Mouse (Mus musculus) ES-E14 (cell line): Measurements from ENCODE around the gene Phka1. TPM values are rescaled to one million over a fixed set of nuclear protein-coding genes. Genes with fewer than 3 reads are reported as not detected.
A peak's percentile ranks its signal among the peaks of the same experiment; 100 is the strongest.

Experiments used
- DNase-seq: peaks from one replicate; pipeline ENCODE4 v3.0.0-alpha.2; 2013; ENCODE audit warnings: low read depth, low spot score
- H3K27ac ChIP-seq: 2 replicates; pipeline ENCODE4 v1.5.1; 2012; ENCODE audit warnings: low read depth, mild to moderate bottlenecking, low read length, moderate library complexity, mixed read lengths; ENCODE audit not compliant: poor library complexity, insufficient read depth, severe bottlenecking
- H3K36me3 ChIP-seq: 2 replicates; pipeline ENCODE4 v1.6.1; 2012; ENCODE audit warnings: mild to moderate bottlenecking, low read length, moderate library complexity, mixed read lengths; ENCODE audit not compliant: control insufficient read depth, poor library complexity, insufficient read depth, severe bottlenecking
- H3K4me1 ChIP-seq, 2 experiments: fragments of 150-350 bp in 1 of 2; sonication (generic) in 1 of 2; 2 replicates each; pipeline ENCODE4 v1.6.1; 2012; ENCODE audit warnings: low read length in 2 of 2, mild to moderate bottlenecking in 1 of 2, mixed read lengths in 1 of 2; ENCODE audit not compliant: control insufficient read depth in 2 of 2, insufficient read depth in 2 of 2, poor library complexity in 1 of 2
- H3K4me3 ChIP-seq, 2 experiments: fragments of 150-350 bp in 1 of 2; sonication (generic) in 1 of 2; 2 replicates each; pipeline ENCODE4 v1.5.1; 2012; ENCODE audit warnings: low read length in 2 of 2, low read depth in 1 of 2, mild to moderate bottlenecking in 1 of 2, mixed read lengths in 1 of 2; ENCODE audit not compliant: insufficient read depth in 1 of 2, poor library complexity in 1 of 2, severe bottlenecking in 1 of 2
- H3K9ac ChIP-seq: 2 replicates; pipeline ENCODE4 v1.6.1; 2012; ENCODE audit warnings: low read depth, mild to moderate bottlenecking, low read length, mixed read lengths; ENCODE audit not compliant: poor library complexity, insufficient read depth, severe bottlenecking
- H3K9me3 ChIP-seq: fragments of 150-350 bp; sonication (generic); 2 replicates; pipeline ENCODE4 v1.6.1; 2012; ENCODE audit warnings: low read depth, mild to moderate bottlenecking, low read length; ENCODE audit not compliant: control insufficient read depth, insufficient read depth
- CHD2 ChIP-seq: IDR thresholded peaks from 2 replicates; pipeline ENCODE4 v1.6.1; 2014; ENCODE audit warnings: mild to moderate bottlenecking, low read depth, low read length, inconsistent platforms
- HCFC1 ChIP-seq: IDR thresholded peaks from 2 replicates; pipeline ENCODE4 v1.6.1; 2012; ENCODE audit warnings: low read length, inconsistent platforms, borderline replicate concordance; ENCODE audit not compliant: insufficient read depth
- MAFK ChIP-seq: IDR thresholded peaks from 2 replicates; pipeline ENCODE4 v1.6.1; 2014; ENCODE audit warnings: mild to moderate bottlenecking, low read depth, low read length, inconsistent platforms; ENCODE audit not compliant: insufficient read depth
- ZC3H11A ChIP-seq: IDR thresholded peaks from 2 replicates; pipeline ENCODE4 v1.6.1; 2012; ENCODE audit warnings: low read depth, mild to moderate bottlenecking, inconsistent platforms, low read length, borderline replicate concordance
- ZNF384 ChIP-seq: IDR thresholded peaks from 2 replicates; pipeline ENCODE4 v1.6.1; 2012; ENCODE audit warnings: low read depth, low read length, inconsistent platforms
- in situ Hi-C, 2 experiments: fragments of 600-800 bp; cut with MboI; formaldehyde crosslinking; loops; one replicate each; pipeline ENCODE4 v1.15.1; 2025; ENCODE audit warnings: low sequenced_read_pairs in 2 of 2, inconsistent platforms in 1 of 2; ENCODE audit not compliant: unreplicated experiment in 2 of 2
- total RNA-seq: library from RNA; depleted of rRNA; stranded (reverse); fragments of 300-350 nt; gene quantifications from 2 replicates; pipeline ENCODE4 v1.2.3, GENCODE M21; 2012

The Phka1 gene
- total RNA-seq, 1 experiment: 5.9 TPM

DNA sequence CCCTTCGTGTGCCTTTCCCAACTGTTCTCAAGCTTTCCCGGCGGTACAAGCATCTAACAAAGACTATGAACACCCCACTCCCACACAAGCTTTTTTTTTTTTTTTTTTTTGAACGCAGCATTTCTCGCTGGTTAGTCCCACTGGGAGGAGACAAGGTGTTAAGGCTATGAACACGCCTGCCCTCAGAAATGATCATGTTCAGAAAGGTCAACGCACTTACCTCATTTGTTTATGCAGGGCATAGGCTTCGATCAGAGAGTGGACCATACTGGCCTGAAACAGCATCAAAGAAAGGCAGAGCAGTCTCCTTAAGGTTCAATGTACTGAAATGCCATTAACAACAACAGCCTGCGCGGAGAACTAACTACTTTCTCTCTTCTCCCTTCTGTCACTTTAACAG lies 139.9 kb downstream of the Phka1 start:
- in situ Hi-C loops: no loop called here
- Histone ChIP-seq H3K27ac (no peak overlapping the region), H3K4me1 (no peaks in the 10 kb centered on the region)

DNA sequence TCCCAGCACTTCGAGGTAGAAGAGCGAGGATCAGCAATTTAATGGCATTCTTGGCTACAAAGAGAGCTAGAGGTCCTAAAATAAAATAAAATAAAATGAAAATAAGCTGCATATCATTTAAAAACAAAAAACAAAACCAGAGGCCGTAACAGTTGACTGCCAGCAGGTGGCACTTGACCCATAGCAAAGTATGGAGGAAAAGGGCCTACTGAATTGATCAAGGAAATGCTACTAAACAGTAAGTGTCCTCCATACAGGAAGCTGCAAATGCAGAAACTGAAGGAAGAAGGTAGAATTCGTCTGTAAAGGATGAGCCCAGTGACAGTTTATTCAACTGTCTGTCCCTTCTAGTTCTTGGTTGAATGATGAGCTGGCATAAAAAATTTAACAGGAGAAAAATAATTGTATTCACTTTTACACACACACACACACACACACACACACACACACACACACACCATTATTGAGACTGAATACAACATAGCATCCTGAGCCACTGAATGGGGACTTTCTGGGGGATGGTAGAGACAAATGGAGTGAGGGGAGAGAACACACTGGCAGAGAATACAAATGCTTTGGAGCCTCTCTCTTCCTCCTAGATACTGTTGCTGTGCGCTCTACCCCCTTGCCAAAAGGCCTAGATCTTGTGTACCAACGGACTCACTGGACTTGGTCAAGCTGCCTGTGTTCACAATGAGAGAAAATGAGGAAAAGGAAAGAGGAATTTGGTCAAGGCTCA lies 149.9 kb downstream of the Phka1 start:
- 0 out of 2 replicates have a peak, but pooled peaks have one; percentile 16 for TF ChIP-seq ZC3H11A
- no peak for TF ChIP-seq ZNF384
- no peak overlapping the region for H3K27ac ChIP-seq
- no peak overlapping the region for H3K9ac ChIP-seq
- no peak for DNase-seq
- in situ Hi-C loops: loop anchor here in 1 of 2 experiments (25.0 kb wide), 1 partner anchor 257 kb away; no protein-coding TSS in a partner anchor
- no peak overlapping the region for H3K4me3 ChIP-seq
- no peaks in the 10 kb centered on the region for H3K36me3 ChIP-seq
- H3K4me1 ChIP-seq: no peaks in the 10 kb centered on the region
- no peaks in the 10 kb centered on the region for H3K9me3 ChIP-seq

More for the DNA sequence above, 139.9 kb downstream of the Phka1 start:
- no peaks in the 10 kb centered on the region for H3K9me3 ChIP-seq
- peak overlapping the region; percentile 38; the same call in 1 of the 2 replicates for H3K9ac ChIP-seq
- H3K36me3 ChIP-seq: no peaks in the 10 kb centered on the region
- peak overlapping the region; percentile 68 for H3K4me3 ChIP-seq
- DNase-seq: no peak
- TF ChIP-seq HCFC1 (no peak), MAFK (no peak), CHD2 (no peak), ZC3H11A (no peak), ZNF384 (no peak)

DNA sequence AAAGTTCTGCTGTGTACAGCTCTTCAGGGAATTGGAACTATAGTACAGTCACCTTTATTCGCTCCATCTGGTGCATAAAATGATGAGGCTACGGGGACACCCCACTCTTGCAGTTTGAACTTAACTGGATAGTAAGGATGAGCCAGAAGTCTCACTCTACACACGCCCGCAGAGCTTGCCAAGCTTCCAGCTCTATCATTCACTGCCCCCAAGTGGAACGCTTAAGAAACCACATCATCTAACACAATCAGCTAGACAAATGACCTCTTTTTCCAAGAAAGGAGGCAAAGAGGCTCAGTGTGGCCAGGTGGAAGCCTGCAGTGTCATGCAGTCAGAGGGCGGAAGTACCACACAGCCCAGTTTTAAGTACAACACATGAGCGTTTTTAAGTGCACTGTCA lies 158.5 kb downstream of the Phka1 start:
- DNase-seq: no peak
- no peak overlapping the region for H3K27ac ChIP-seq
- H3K9ac ChIP-seq: no peak overlapping the region
- no peaks in the 10 kb centered on the region for H3K36me3 ChIP-seq
- no peak overlapping the region for H3K4me3 ChIP-seq
- TF ChIP-seq CHD2 (no peak), MAFK (no peak), ZC3H11A (no peak)
- no peaks in the 10 kb centered on the region for H3K4me1 ChIP-seq
- H3K9me3 ChIP-seq: no peaks in the 10 kb centered on the region
- in situ Hi-C loops: loop anchor here in 1 of 2 experiments (25.0 kb wide), 1 partner anchor 248 kb away; no protein-coding TSS in a partner anchor

DNA sequence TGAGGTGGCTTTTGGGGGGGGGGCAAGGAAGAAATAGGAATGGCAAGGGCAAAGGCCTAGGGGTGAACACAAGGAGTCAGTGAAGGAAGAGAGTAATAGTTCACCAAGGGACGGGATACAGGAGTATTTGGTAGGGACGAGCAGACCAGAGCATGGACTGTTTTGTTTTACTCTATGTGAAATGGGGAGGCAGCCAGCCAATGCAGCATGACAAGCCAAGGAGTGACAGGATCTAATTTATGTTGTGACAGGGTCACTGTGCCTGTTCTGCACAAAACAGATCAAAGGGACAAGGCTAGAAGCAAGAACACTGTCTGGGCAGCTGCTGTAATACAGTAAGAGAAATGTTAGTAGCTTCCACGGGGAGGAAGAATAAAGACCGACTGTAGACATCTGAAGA lies 164.4 kb downstream of the Phka1 start:
- in situ Hi-C loops: loop anchor here (5.0 to 25.0 kb wide), 2 partner anchors 242 kb away; no protein-coding TSS in a partner anchor
- no peak overlapping the region for H3K9ac ChIP-seq
- TF ChIP-seq MAFK (no peak), ZC3H11A (no peak), ZNF384 (no peak), CHD2 (no peak), HCFC1 (no peak)
- no peak for DNase-seq
- no peaks in the 10 kb centered on the region for H3K36me3 ChIP-seq
- no peaks in the 10 kb centered on the region for H3K9me3 ChIP-seq
- H3K4me1 ChIP-seq: no peaks in the 10 kb centered on the region
- no peak overlapping the region for H3K27ac ChIP-seq
- H3K4me3 ChIP-seq: no peak overlapping the region

DNA sequence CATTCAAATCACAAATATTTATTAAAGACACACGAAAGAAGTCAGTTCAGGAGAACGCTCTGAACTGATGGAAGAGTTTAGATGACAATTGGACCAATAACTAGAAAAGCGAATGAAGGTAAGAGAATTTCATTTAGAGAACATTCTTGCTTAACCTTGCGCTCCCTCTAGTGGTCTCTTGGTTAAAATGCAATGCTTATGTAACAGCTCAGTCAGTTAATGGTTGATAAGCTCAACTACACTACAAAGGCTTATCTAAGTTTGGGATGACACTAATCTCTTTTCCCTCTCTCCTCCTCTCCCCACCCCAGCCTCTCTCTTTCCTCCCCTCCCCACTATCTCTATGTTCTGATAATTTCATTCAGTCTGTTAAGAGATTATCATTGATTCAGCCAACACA lies 165.1 kb downstream of the Phka1 start:
- Histone ChIP-seq H3K36me3 (no peaks in the 10 kb centered on the region), H3K4me3 (no peak overlapping the region), H3K4me1 (no peaks in the 10 kb centered on the region), H3K9me3 (no peaks in the 10 kb centered on the region), H3K27ac (no peak overlapping the region), H3K9ac (no peak overlapping the region)
- TF ChIP-seq MAFK (no peak), HCFC1 (no peak), CHD2 (no peak), ZC3H11A (0 out of 2 replicates have a peak, but pooled peaks have one; percentile 24), ZNF384 (no peak)
- peak; percentile 21 for DNase-seq
- in situ Hi-C loops: loop anchor here (5.0 to 25.0 kb wide), 2 partner anchors 242 kb away; no protein-coding TSS in a partner anchor
